ENCODE assay signal across 8 mouse cellular contexts in genomic region chr6:145747671-145748640, GRCm38 (mm10). TPM values are rescaled to one million over a fixed set of nuclear protein-coding genes. Genes with fewer than 3 reads are reported as not detected.
DNase-seq lines count a peak whose midpoint lies in the region; ATAC-seq lines count a peak whose summit lies in the region.

No protein-coding gene starts in this region.

- no peaks in the 10 kb centered on the region for H3K27me3 ChIP-seq in kidney, embryonic 14.5 days (ENCODE audit: control insufficient read depth, insufficient read depth, low read length)
- H3K27me3 ChIP-seq in hindbrain, embryonic 12.5 days, result no peaks in the 10 kb centered on the region
- H3K27me3 ChIP-seq in liver, embryonic 15.5 days, result peaks cover 60% of the 10 kb centered on the region

- H3K9ac ChIP-seq in kidney, embryonic 14.5 days (ENCODE audit: low read depth, low read length), result peak overlapping the region; percentile 90
- H3K9ac ChIP-seq in hindbrain, embryonic 12.5 days, result peak overlapping the region; percentile 79
- H3K9ac ChIP-seq in liver, embryonic 15.5 days, result no peak overlapping the region

- WGBS in kidney, embryonic 14.5 days, result 11% methylated on average over 16 of the region's 16 CpGs
- WGBS in hindbrain, embryonic 12.5 days, result 18% methylated on average over 16 of the region's 16 CpGs
- 14% methylated on average over 16 of the region's 16 CpGs for WGBS in liver, embryonic 15.5 days (ENCODE audit: insufficient replicate concordance)

- H3K36me3 ChIP-seq in kidney, embryonic 14.5 days (ENCODE audit: control insufficient read depth, insufficient read depth, low read length), result no peaks in the 10 kb centered on the region; the same call in 1 of the 2 replicates
- no peaks in the 10 kb centered on the region for H3K36me3 ChIP-seq in hindbrain, embryonic 12.5 days
- no peaks in the 10 kb centered on the region for H3K36me3 ChIP-seq in liver, embryonic 15.5 days (replicated peaks)

- DNase-seq in kidney, adult 11 months, result no peak
- DNase-seq in cerebellum, postnatal 25 days, result peak; percentile 40 to 55
- no peak for DNase-seq in left cerebral cortex, adult 8-10 months (ENCODE audit: low spot score in 2 of 2)
- no peak for DNase-seq in layer of hippocampus, postnatal 36 days

- no peaks in the 10 kb centered on the region for H3K4me1 ChIP-seq in kidney, embryonic 14.5 days (ENCODE audit: control insufficient read depth, insufficient read depth, low read length)
- H3K4me1 ChIP-seq in hindbrain, embryonic 12.5 days, result peaks cover 9% of the 10 kb centered on the region
- peaks cover 11% of the 10 kb centered on the region for H3K4me1 ChIP-seq in liver, embryonic 15.5 days (replicated peaks)

- peak overlapping the region; percentile 79 for H3K4me3 ChIP-seq in kidney, embryonic 14.5 days (ENCODE audit: low read length)
- H3K4me3 ChIP-seq in hindbrain, embryonic 12.5 days, result peak overlapping the region; percentile 68
- peak overlapping the region; percentile 63 for H3K4me3 ChIP-seq in liver, embryonic 15.5 days (replicated peaks)

- ATAC-seq in kidney, embryonic 14.5 days (ENCODE audit: low FRiP score, low TSS enrichment), result no peak
- ATAC-seq in hindbrain, embryonic 12.5 days (ENCODE audit: low FRiP score), result no peak
- no peak for ATAC-seq in liver, embryonic 15.5 days (ENCODE audit: insufficient read depth)
- no peak for ATAC-seq in erythroid progenitor cell, adult 5-6 weeks (replicated peaks; ENCODE audit: low FRiP score, poor library complexity, severe bottlenecking)

- peak overlapping the region; percentile 91; the same call in 1 of the 2 replicates for H3K27ac ChIP-seq in kidney, embryonic 14.5 days (ENCODE audit: low read depth, low read length)
- H3K27ac ChIP-seq in hindbrain, embryonic 12.5 days, result no peak overlapping the region
- no peak overlapping the region for H3K27ac ChIP-seq in liver, embryonic 15.5 days (replicated peaks)

- no peaks in the 10 kb centered on the region for H3K9me3 ChIP-seq in kidney, embryonic 14.5 days (ENCODE audit: control insufficient read depth, low read length)
- H3K9me3 ChIP-seq in hindbrain, embryonic 12.5 days (replicated peaks), result no peaks in the 10 kb centered on the region
- H3K9me3 ChIP-seq in liver, embryonic 15.5 days (replicated peaks), result no peaks in the 10 kb centered on the region

- peak overlapping the region; percentile 72 for H3K4me2 ChIP-seq in kidney, embryonic 14.5 days (replicated peaks; ENCODE audit: low read depth, low read length)
- peak overlapping the region; percentile 83 for H3K4me2 ChIP-seq in hindbrain, embryonic 12.5 days (replicated peaks)
- peak overlapping the region; percentile 68 for H3K4me2 ChIP-seq in liver, embryonic 15.5 days

RNA-seq across cellular contexts. Expression of gene Rassf8, which starts 1.4 kb away (rescaled TPM):
- 11.5 TPM in 2 replicates for polyA plus RNA-seq in kidney, embryonic 14.5 days (2014; fragmentation: Nextera tagmentation; extraction: Ambion mirVana)
- 5.1 and 7.0 TPM in 2 replicates for polyA plus RNA-seq in hindbrain, embryonic 12.5 days (2016; fragmentation: Nextera tagmentation; extraction: Ambion mirVana)
- 1.1 and 1.6 TPM in 2 replicates for polyA plus RNA-seq in liver, embryonic 15.5 days (2015; fragmentation: Nextera tagmentation; extraction: Ambion mirVana)
- 3.4 TPM in 1 of 2 replicates, not detected in the other for total RNA-seq in erythroid progenitor cell, adult 5-6 weeks (2015; ENCODE audit: low replicate concordance)
- total RNA-seq in erythroid progenitor cell, adult 5-6 weeks (2017; ENCODE audit: low replicate concordance), result 1.4 and 2.8 TPM in 2 replicates
- 10 to 100 TPM; 17.1 to 25.1 (median 22.0) TPM for total RNA-seq in left cerebral cortex, adult 8-10 months (2022)
- total RNA-seq in layer of hippocampus, postnatal 36 days (2021), result 10 to 100 TPM; 19.7 to 29.8 TPM

Comparison
In these comparisons a context has a peak if more than half of its experiments do, and no peak if none do; other contexts are left out.
1. DNase-seq: peak in cerebellum, postnatal 25 days (2 of 2); none in kidney, adult 11 months (single experiment), left cerebral cortex, adult 8-10 months (0 of 2) and layer of hippocampus, postnatal 36 days (0 of 2).
2. RNA of gene Rassf8, which starts 1.4 kb away (total RNA-seq): 19.7 to 29.8 TPM in layer of hippocampus, postnatal 36 days and 17.1 to 25.1 TPM in left cerebral cortex, adult 8-10 months; 1.4 to 3.4 TPM in erythroid progenitor cell, adult 5-6 weeks; every median in the first group is over 4 times any median in the second.
3. Peak in every context shown above with its lines, with median percentiles within 50 percentile points of each other: H3K4me2 ChIP-seq and H3K4me3 ChIP-seq.